In genomic region chr1:62751011-62752006, GRCm38 (mm10) we compare ENCODE assay signal across 9 mouse cellular contexts. TPM values are rescaled to one million over a fixed set of nuclear protein-coding genes. Genes with fewer than 3 reads are reported as not detected.
DNase-seq lines count a peak whose midpoint lies in the region; ATAC-seq lines count a peak whose summit lies in the region.
"Had no signal": no experiment of that assay in that cellular context is flagged by ENCODE, and none has a peak within 500 bp of the region (broad histone marks: within the 10 kb centered on the region; RNA-seq: fewer than 3 reads in every experiment).

No protein-coding gene starts in this region.

- H3K9ac ChIP-seq in neural tube, embryonic 11.5 days (ENCODE audit: low read length), result no peak overlapping the region
- no peak overlapping the region for H3K9ac ChIP-seq in midbrain, embryonic 12.5 days (replicated peaks)

- peak; percentile 7; the same call in 1 of the 2 replicates for ATAC-seq in cerebellum, adult (ENCODE audit: insufficient number of reproducible peaks, low FRiP score, low TSS enrichment)
- peak; percentile 42; the same call in 1 of the 2 replicates for ATAC-seq in neural tube, embryonic 11.5 days (ENCODE audit: insufficient read depth, low FRiP score, low TSS enrichment)
- ATAC-seq in hematopoietic stem cell, adult 5-6 weeks (replicated peaks in 1 of 2; ENCODE audit: insufficient read depth in 1 of 2, low FRiP score in 2 of 2, low TSS enrichment in 1 of 2, low read depth in 1 of 2, poor library complexity in 2 of 2, severe bottlenecking in 2 of 2), result peak; percentile 72 to 85
- ATAC-seq in midbrain, embryonic 12.5 days (ENCODE audit: low FRiP score, low read depth), result peak; percentile 76

- peak overlapping the region; percentile 20; the same call in 1 of the 2 replicates for H3K27ac ChIP-seq in neural tube, embryonic 11.5 days (ENCODE audit: low read depth, low read length)
- H3K27ac ChIP-seq in midbrain, embryonic 12.5 days (replicated peaks), result no peak overlapping the region; the same call in 1 of the 2 replicates

- DNase-seq in cerebellum, adult 18-20 months, result no peak
- DNase-seq in neural tube, embryonic 11.5 days (ENCODE audit: low spot score), result peak; percentile 67
- no peak for DNase-seq in neural tube, embryonic 10.5 days (ENCODE audit: extremely low spot score, low spot score)
- no peak for DNase-seq in urinary bladder, postnatal 14 days (ENCODE audit: low spot score)
- no peak for DNase-seq in cerebellum, adult 9-10 months

- no peak overlapping the region for H3K4me3 ChIP-seq in neural tube, embryonic 11.5 days (ENCODE audit: low read depth, low read length)
- H3K4me3 ChIP-seq in midbrain, embryonic 12.5 days, result no peak overlapping the region
- H3K4me3 ChIP-seq: erythroblast, embryonic 14.5 days had no signal

- H3K4me2 ChIP-seq in neural tube, embryonic 11.5 days (ENCODE audit: low read depth), result no peak overlapping the region
- H3K4me2 ChIP-seq in midbrain, embryonic 12.5 days (replicated peaks), result no peak overlapping the region

- no peaks in the 10 kb centered on the region for H3K27me3 ChIP-seq in neural tube, embryonic 11.5 days (ENCODE audit: control insufficient read depth, insufficient read depth, low read length)
- peaks cover 66% of the 10 kb centered on the region for H3K27me3 ChIP-seq in midbrain, embryonic 12.5 days

- H3K4me1 ChIP-seq in neural tube, embryonic 11.5 days (ENCODE audit: control insufficient read depth, insufficient read depth, low read length), result peaks cover 37% of the 10 kb centered on the region
- H3K4me1 ChIP-seq in midbrain, embryonic 12.5 days, result peaks cover 51% of the 10 kb centered on the region

- 42% methylated on average over 15 of the region's 15 CpGs for WGBS in neural tube, embryonic 11.5 days
- 42% methylated on average over 15 of the region's 15 CpGs for WGBS in midbrain, embryonic 12.5 days

- no peaks in the 10 kb centered on the region; the same call in 1 of the 2 replicates for H3K36me3 ChIP-seq in neural tube, embryonic 11.5 days (ENCODE audit: control insufficient read depth, insufficient read depth, low read length)
- peaks cover 2% of the 10 kb centered on the region; the same call in 1 of the 2 replicates for H3K36me3 ChIP-seq in midbrain, embryonic 12.5 days

- H3K9me3 ChIP-seq in neural tube, embryonic 11.5 days (ENCODE audit: control insufficient read depth, low read length), result no peaks in the 10 kb centered on the region
- H3K9me3 ChIP-seq in midbrain, embryonic 12.5 days, result no peaks in the 10 kb centered on the region

RNA-seq across cellular contexts. Expression of gene Nrp2, which starts 48.2 kb away (rescaled TPM):
- polyA plus RNA-seq in neural tube, embryonic 11.5 days (2014; fragmentation: Nextera tagmentation; extraction: Ambion mirVana), result 35.6 and 40.9 TPM in 2 replicates
- 0.31 and 0.50 TPM in 2 replicates for total RNA-seq in hematopoietic stem cell, adult 5-6 weeks (2017)
- 20.7 and 26.0 TPM in 2 replicates for polyA plus RNA-seq in midbrain, embryonic 12.5 days (2016; fragmentation: Nextera tagmentation; extraction: Ambion mirVana)

Comparison
In these comparisons a context has a peak if more than half of its experiments do, and no peak if none do; other contexts are left out.
1. ATAC-seq: peak in every context shown above with its lines; median percentile 78 in hematopoietic stem cell, adult 5-6 weeks; 76 in midbrain, embryonic 12.5 days; 42 in neural tube, embryonic 11.5 days; 7 in cerebellum, adult.